Mouse (Mus musculus) CH12.LX (cell line): Measurements from ENCODE around the gene Kcnip3. TPM values are rescaled to one million over a fixed set of nuclear protein-coding genes. Genes with fewer than 3 reads are reported as not detected.

Experiments used
- DNase-seq: peaks from one replicate; pipeline ENCODE4 v3.0.0-alpha.2; 2013; ENCODE audit errors: extremely low read depth
- H3K27ac ChIP-seq: 2 replicates; pipeline ENCODE4 v1.5.1; 2012; ENCODE audit warnings: low read depth, mild to moderate bottlenecking, control low read depth, moderate library complexity; ENCODE audit not compliant: insufficient read depth
- H3K27me3 ChIP-seq: replicated peaks from 2 replicates; pipeline ENCODE3; 2012; ENCODE audit warnings: inconsistent platforms
- H3K36me3 ChIP-seq, 2 experiments: replicated peaks in 1 of 2; 2 replicates each; pipeline versions ENCODE3 to v1.6.1; 2012; ENCODE audit warnings: inconsistent platforms in 1 of 2, low read length in 1 of 2, mild to moderate bottlenecking in 1 of 2, mixed read lengths in 1 of 2, moderate library complexity in 1 of 2; ENCODE audit not compliant: control insufficient read depth in 1 of 2, insufficient read depth in 1 of 2
- H3K4me1 ChIP-seq, 2 experiments: 2 replicates each; pipeline ENCODE4 v1.6.1; 2012; ENCODE audit warnings: inconsistent platforms in 1 of 2, moderate library complexity in 1 of 2; ENCODE audit not compliant: insufficient read depth in 2 of 2, control insufficient read depth in 1 of 2
- H3K4me2 ChIP-seq: 2 replicates; pipeline ENCODE4 v1.6.1; 2012; ENCODE audit warnings: low read depth, mild to moderate bottlenecking, control low read depth; ENCODE audit not compliant: poor library complexity, insufficient read depth, severe bottlenecking
- H3K4me3 ChIP-seq, 3 experiments: fragments of 150-350 bp in 1 of 3; sonication (generic) in 1 of 3; replicated peaks in 1 of 3; 2 replicates each; pipeline versions ENCODE3 to v1.5.1; 2011 to 2012; ENCODE audit warnings: low read depth in 2 of 3, low read length in 2 of 3, mild to moderate bottlenecking in 2 of 3, moderate library complexity in 2 of 3, control low read depth in 1 of 3, improper control_type of control experiment in 1 of 3, inconsistent platforms in 1 of 3, mixed read lengths in 1 of 3; ENCODE audit not compliant: poor library complexity in 1 of 3
- H3K79me2 ChIP-seq: replicated peaks from 2 replicates; pipeline ENCODE4 v1.6.1; 2012; ENCODE audit warnings: mild to moderate bottlenecking, moderate library complexity; ENCODE audit not compliant: control insufficient read depth, poor library complexity, insufficient read depth, severe bottlenecking; ENCODE audit errors: extremely low read depth
- H3K9ac ChIP-seq: 2 replicates; pipeline ENCODE4 v1.6.1; 2012; ENCODE audit warnings: low read depth, mild to moderate bottlenecking, control low read depth, moderate library complexity; ENCODE audit not compliant: insufficient read depth
- H3K9me3 ChIP-seq: replicated peaks from 2 replicates; pipeline ENCODE3; 2012; ENCODE audit warnings: low read length, inconsistent platforms, mixed read lengths
- BHLHE40 ChIP-seq: IDR thresholded peaks from 2 replicates; pipeline ENCODE4 v1.6.1; 2011; ENCODE audit warnings: mild to moderate bottlenecking, low read depth, low read length, improper control_type of control experiment
- CHD1 ChIP-seq: IDR thresholded peaks from 2 replicates; pipeline ENCODE4 v1.6.1; 2012; ENCODE audit warnings: low read depth, low read length, improper control_type of control experiment, inconsistent platforms
- CHD2 ChIP-seq: IDR thresholded peaks from 2 replicates; pipeline ENCODE4 v1.6.1; 2011; ENCODE audit warnings: low read length, improper control_type of control experiment
- CTCF ChIP-seq, 2 experiments: IDR thresholded peaks in 1 of 2; conservative IDR thresholded peaks in 1 of 2; 2 replicates each; pipeline ENCODE4 v1.5.1; 2011 to 2012; ENCODE audit warnings: low read depth in 2 of 2, low read length in 2 of 2, improper control_type of control experiment in 1 of 2, inconsistent platforms in 1 of 2, mild to moderate bottlenecking in 1 of 2, moderate library complexity in 1 of 2
- ELF1 ChIP-seq: IDR thresholded peaks from 2 replicates; pipeline ENCODE4 v1.6.1; 2014; ENCODE audit warnings: low read depth, mild to moderate bottlenecking, inconsistent platforms, low read length, improper control_type of control experiment
- EP300 ChIP-seq: IDR thresholded peaks from 2 replicates; pipeline ENCODE4 v1.6.1; 2011; ENCODE audit warnings: low read length, improper control_type of control experiment
- ETS1 ChIP-seq: conservative IDR thresholded peaks from 2 replicates; pipeline ENCODE4 v1.6.1; 2012; ENCODE audit warnings: low read depth, mild to moderate bottlenecking, inconsistent platforms, low read length, improper control_type of control experiment, moderate library complexity
- GABPA ChIP-seq: IDR thresholded peaks from 2 replicates; pipeline ENCODE4 v1.6.1; 2012; ENCODE audit warnings: low read depth, low read length, improper control_type of control experiment, inconsistent platforms; ENCODE audit not compliant: insufficient replicate concordance
- HCFC1 ChIP-seq: IDR thresholded peaks from 2 replicates; pipeline ENCODE4 v1.6.1; 2012; ENCODE audit warnings: low read depth, mild to moderate bottlenecking, inconsistent platforms, low read length, improper control_type of control experiment
- IRF4 ChIP-seq: IDR thresholded peaks from 2 replicates; pipeline ENCODE4 v1.6.1; 2014; ENCODE audit warnings: low read depth, mild to moderate bottlenecking, inconsistent platforms, low read length, improper control_type of control experiment
- JUND ChIP-seq: conservative IDR thresholded peaks from 2 replicates; pipeline ENCODE4 v1.6.1; 2011; ENCODE audit warnings: low read depth, low read length, improper control_type of control experiment
- KAT2A ChIP-seq: IDR thresholded peaks from 2 replicates; pipeline ENCODE4 v1.6.1; 2012; ENCODE audit warnings: low read length, improper control_type of control experiment, inconsistent platforms; ENCODE audit not compliant: insufficient replicate concordance
- MAFK ChIP-seq: IDR thresholded peaks from 2 replicates; pipeline ENCODE4 v1.6.1; 2011; ENCODE audit warnings: low read length, improper control_type of control experiment; ENCODE audit not compliant: insufficient replicate concordance
- MAX ChIP-seq: IDR thresholded peaks from 2 replicates; pipeline ENCODE4 v1.6.1; 2011; ENCODE audit warnings: low read length, improper control_type of control experiment
- MAZ ChIP-seq: IDR thresholded peaks from 2 replicates; pipeline ENCODE4 v1.6.1; 2012; ENCODE audit warnings: low read depth, mild to moderate bottlenecking, inconsistent platforms, low read length, improper control_type of control experiment, moderate library complexity
- MEF2A ChIP-seq: IDR thresholded peaks from 2 replicates; pipeline ENCODE4 v1.6.1; 2014; ENCODE audit warnings: low read depth, mild to moderate bottlenecking, inconsistent platforms, low read length, improper control_type of control experiment, borderline replicate concordance
- MXI1 ChIP-seq: IDR thresholded peaks from 2 replicates; pipeline ENCODE4 v1.6.1; 2011; ENCODE audit warnings: mild to moderate bottlenecking, low read depth, low read length, improper control_type of control experiment
- MYC ChIP-seq: IDR thresholded peaks from 2 replicates; pipeline ENCODE4 v1.6.1; 2011; ENCODE audit warnings: low read depth, mild to moderate bottlenecking, improper control_type of control experiment, low read length
- NELFE ChIP-seq: IDR thresholded peaks from 2 replicates; pipeline ENCODE4 v1.6.1; 2011; ENCODE audit warnings: low read depth, low read length, improper control_type of control experiment
- NRF1 ChIP-seq: IDR thresholded peaks from 2 replicates; pipeline ENCODE4 v1.6.1; 2014; ENCODE audit warnings: low read depth, mild to moderate bottlenecking, inconsistent platforms, low read length, improper control_type of control experiment, moderate library complexity
- PAX5 ChIP-seq: IDR thresholded peaks from 2 replicates; pipeline ENCODE4 v1.6.1; 2012; ENCODE audit warnings: low read length, inconsistent platforms, mixed read lengths
- POLR2A ChIP-seq: IDR thresholded peaks from 2 replicates; pipeline ENCODE4 v1.6.1; 2011; ENCODE audit warnings: low read depth, mild to moderate bottlenecking, improper control_type of control experiment, low read length
- POLR2AphosphoS2 ChIP-seq: IDR thresholded peaks from 2 replicates; pipeline ENCODE4 v1.6.1; 2011; ENCODE audit warnings: low read depth, low read length, improper control_type of control experiment
- RAD21 ChIP-seq: IDR thresholded peaks from 2 replicates; pipeline ENCODE4 v1.6.1; 2011; ENCODE audit warnings: low read depth, mild to moderate bottlenecking, low read length, improper control_type of control experiment, moderate library complexity
- RCOR1 ChIP-seq: conservative IDR thresholded peaks from 2 replicates; pipeline ENCODE4 v1.6.1; 2012; ENCODE audit warnings: low read depth, mild to moderate bottlenecking, inconsistent platforms, low read length, improper control_type of control experiment
- SMC3 ChIP-seq: IDR thresholded peaks from 2 replicates; pipeline ENCODE4 v1.6.1; 2011; ENCODE audit warnings: low read depth, low read length, improper control_type of control experiment
- TBP ChIP-seq: conservative IDR thresholded peaks from 2 replicates; pipeline ENCODE4 v1.6.1; 2011; ENCODE audit warnings: low read depth, low read length, improper control_type of control experiment
- TCF12 ChIP-seq: IDR thresholded peaks from 2 replicates; pipeline ENCODE4 v1.6.1; 2014; ENCODE audit warnings: low read depth, mild to moderate bottlenecking, inconsistent platforms, low read length, improper control_type of control experiment
- UBTF ChIP-seq: IDR thresholded peaks from 2 replicates; pipeline ENCODE4 v1.6.1; 2012; ENCODE audit warnings: low read depth, mild to moderate bottlenecking, inconsistent platforms, low read length, improper control_type of control experiment, moderate library complexity
- USF1 ChIP-seq: IDR thresholded peaks from 2 replicates; pipeline ENCODE4 v1.6.1; 2014; ENCODE audit warnings: low read depth, mild to moderate bottlenecking, inconsistent platforms, low read length, improper control_type of control experiment
- USF2 ChIP-seq: conservative IDR thresholded peaks from 2 replicates; pipeline ENCODE4 v1.6.1; 2011; ENCODE audit warnings: low read depth, low read length, improper control_type of control experiment
- ZC3H11A ChIP-seq: IDR thresholded peaks from 2 replicates; pipeline ENCODE4 v1.6.1; 2012; ENCODE audit warnings: low read depth, mild to moderate bottlenecking, inconsistent platforms, low read length, improper control_type of control experiment
- ZMIZ1 ChIP-seq: IDR thresholded peaks from 2 replicates; pipeline ENCODE4 v1.6.1; 2012; ENCODE audit warnings: low read depth, mild to moderate bottlenecking, inconsistent platforms, low read length, improper control_type of control experiment
- ZNF384 ChIP-seq: IDR thresholded peaks from 2 replicates; pipeline ENCODE4 v1.6.1; 2012; ENCODE audit warnings: low read depth, low read length, improper control_type of control experiment, inconsistent platforms
- dilution Hi-C: fragments of 300-500 bp; cut with MboI; formaldehyde crosslinking; loops from 2 replicates; pipeline ENCODE4 v1.14.3; 2020; ENCODE audit warnings: low sequenced_read_pairs; ENCODE audit not compliant: extremely low pct_unique_long_range_greater_than_20kb, extremely low pct_ligation_motif_present
- in situ Hi-C: fragments of 300-500 bp; cut with MboI; formaldehyde crosslinking; loops from 3 replicates; pipeline ENCODE4 v1.14.3; 2019; ENCODE audit warnings: low sequenced_read_pairs, low pct_ligation_motif_present, low pct_unique_long_range_greater_than_20kb, mixed read lengths
- polyA plus RNA-seq: library from polyadenylated mRNA; unstranded; fragments of >175 nt; gene quantifications from 2 replicates; pipeline ENCODE4 v1.2.1, GENCODE M21; 2012; ENCODE audit warnings: low read depth; ENCODE audit not compliant: insufficient read length
- total RNA-seq, 2 experiments: library from RNA; depleted of rRNA; stranded (reverse); fragments of 300-350 nt in 1 of 2; fragments of >200 nt in 1 of 2; gene quantifications; 2 replicates each; pipeline ENCODE4 v1.2.3; 2012 to 2014

The Kcnip3 gene
- total and polyA plus RNA-seq, 3 experiments = not detected

DNA sequence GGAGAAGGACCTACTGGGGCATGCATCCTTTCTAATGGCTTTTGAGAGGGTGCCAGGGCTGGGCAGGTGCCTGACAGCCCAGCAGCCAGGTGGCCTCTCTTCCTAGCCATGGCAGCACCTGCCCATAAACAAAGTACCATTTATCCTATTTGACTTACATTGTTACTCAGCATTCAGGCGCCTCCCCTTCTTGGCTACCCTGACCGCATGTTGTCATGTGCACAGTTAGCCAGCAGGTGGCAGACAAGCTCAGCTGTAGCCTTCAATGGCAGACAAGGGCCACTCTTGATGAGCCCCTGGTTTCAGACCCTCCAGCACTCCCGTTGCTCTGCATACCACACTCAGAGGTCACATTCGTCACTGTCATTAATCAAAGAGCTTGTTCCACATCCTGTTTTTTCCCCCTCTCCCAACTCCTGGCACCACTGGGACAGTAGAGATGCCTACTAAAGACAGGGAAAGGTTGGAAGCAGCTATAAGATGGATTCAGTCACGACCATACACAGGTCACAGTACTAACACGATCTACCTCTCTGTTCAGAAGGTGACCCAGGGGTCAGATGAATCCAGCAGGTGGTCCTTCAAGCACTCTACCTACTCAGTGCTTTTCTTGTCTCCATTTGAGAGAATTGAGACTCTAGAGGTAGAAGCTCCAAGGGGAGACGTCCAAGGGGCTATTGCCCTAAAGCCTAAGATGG is 14.7 kb downstream of the Kcnip3 start:
- Histone ChIP-seq H3K27me3 (peaks cover 98% of the 10 kb centered on the region), H3K79me2 (no peaks in the 10 kb centered on the region), H3K27ac (no peak overlapping the region), H3K9ac (no peak overlapping the region), H3K4me3 (no peak overlapping the region), H3K4me1 (peaks cover 0 to 13% of the 10 kb centered on the region in 2 experiments; a peak in 3 of 4 replicates), H3K36me3 (no peaks in the 10 kb centered on the region), H3K9me3 (no peaks in the 10 kb centered on the region), H3K4me2 (no peak overlapping the region; the same call in 1 of the 2 replicates)
- TF ChIP-seq MXI1 = no peak
- TF ChIP-seq ZNF384 = no peak
- TF ChIP-seq CHD2 = no peak
- TF ChIP-seq UBTF = no peak
- no peak for TF ChIP-seq MAFK
- TF ChIP-seq RCOR1 = no peak
- TF ChIP-seq MAX = peak; percentile 50
- no peak for TF ChIP-seq NRF1
- TF ChIP-seq TCF12 = no peak
- no peak for TF ChIP-seq HCFC1
- TF ChIP-seq POLR2AphosphoS2 = no peak
- no peak for TF ChIP-seq JUND
- no peak for TF ChIP-seq USF1
- 0 out of 2 replicates have a peak, but pooled peaks have one; percentile 13 for TF ChIP-seq IRF4
- no peak for TF ChIP-seq ETS1
- no peak for TF ChIP-seq ELF1
- no peak for TF ChIP-seq ZC3H11A
- TF ChIP-seq PAX5 = no peak
- TF ChIP-seq ZMIZ1 = no peak
- TF ChIP-seq USF2 = no peak
- peak; percentile 59 to 94 for TF ChIP-seq CTCF (conservative IDR thresholded peaks at IDR 0.05 in 1 of 2, IDR thresholded peaks at IDR 0.05 in 1 of 2; ENCODE audit: low read depth in 2 of 2, low read length in 2 of 2)
- TF ChIP-seq CHD1 = no peak
- peak; percentile 27; the same call in 1 of the 2 replicates for TF ChIP-seq NELFE
- TF ChIP-seq KAT2A = no peak
- no peak for TF ChIP-seq TBP
- no peak for TF ChIP-seq MAZ
- TF ChIP-seq GABPA = no peak
- peak; percentile 95 for TF ChIP-seq SMC3
- TF ChIP-seq EP300 = no peak
- peak; percentile 66; the same call in 1 of the 2 replicates for TF ChIP-seq MYC
- no peak for TF ChIP-seq POLR2A
- no peak for TF ChIP-seq BHLHE40
- TF ChIP-seq MEF2A = no peak
- peak; percentile 79 for TF ChIP-seq RAD21
- peak; percentile 75 for DNase-seq
- dilution Hi-C loops (no loop called here), in situ Hi-C loops (loop anchor here (5.0 kb wide), 1 partner anchor 50 kb away; no protein-coding TSS in a partner anchor)
